Mouse (Mus musculus): ENCODE measurements around the gene Faap100.
"Not testable (repeated sequence)": the region's sequence is repeated elsewhere in the genome, so short reads cannot be mapped to it uniquely, and the experiment has no call there.

Faap100 gene

GRCm38 (mm10) chr11:120378611-120379540, at the start of gene Faap100:
Gene Faap100, minus strand, starts transcription at chr11:120378764.
- DNase-seq = peak; percentile 91 to 92

- no peak for DNase-seq
Observed at GRCm38 (mm10) chr11:120426727-120427126, 48.2 kb upstream of the Faap100 start.

DNA sequence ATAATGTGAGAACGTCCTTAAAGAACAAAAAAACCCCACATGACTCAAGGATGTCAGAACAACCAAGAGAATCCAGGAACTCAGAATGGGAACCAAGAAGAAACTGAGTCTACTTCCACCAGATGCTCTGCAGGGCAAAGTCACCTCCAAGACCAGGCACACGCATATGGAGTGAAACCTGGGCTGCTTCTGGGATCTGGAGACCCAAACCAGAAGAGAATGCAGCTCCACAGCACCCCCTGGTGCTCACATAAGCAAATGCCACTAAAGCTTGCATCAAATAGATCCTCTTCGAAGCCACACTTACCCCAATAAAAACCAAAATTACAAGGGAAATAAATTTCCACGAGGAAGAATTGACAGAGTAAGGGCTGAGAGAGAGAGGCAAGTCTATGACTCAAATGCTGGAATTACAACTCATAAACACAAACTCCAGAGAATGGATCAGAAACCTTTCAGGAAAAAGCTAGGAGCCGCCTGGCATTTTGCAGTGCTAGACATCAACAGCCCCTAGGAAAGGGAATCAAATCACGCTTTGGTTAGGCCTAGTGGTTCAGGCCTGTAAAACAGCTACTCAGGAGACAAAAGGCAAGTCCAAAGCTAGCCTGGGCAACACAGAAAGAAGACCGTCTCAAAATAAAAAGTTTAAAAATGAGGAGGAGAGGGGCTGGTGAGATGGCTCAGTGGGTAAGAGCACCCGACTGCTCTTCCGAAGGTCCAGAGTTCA, 45.2 kb upstream of the Faap100 start:
- DNase-seq = peak; percentile 42 to 61

GRCm38 (mm10) chr11:120422651-120423568, 44.3 kb upstream of the Faap100 start:
- no peak for DNase-seq

- no peak for DNase-seq
Observed at GRCm38 (mm10) chr11:120418592-120418991, 40.0 kb upstream of the Faap100 start.

DNA sequence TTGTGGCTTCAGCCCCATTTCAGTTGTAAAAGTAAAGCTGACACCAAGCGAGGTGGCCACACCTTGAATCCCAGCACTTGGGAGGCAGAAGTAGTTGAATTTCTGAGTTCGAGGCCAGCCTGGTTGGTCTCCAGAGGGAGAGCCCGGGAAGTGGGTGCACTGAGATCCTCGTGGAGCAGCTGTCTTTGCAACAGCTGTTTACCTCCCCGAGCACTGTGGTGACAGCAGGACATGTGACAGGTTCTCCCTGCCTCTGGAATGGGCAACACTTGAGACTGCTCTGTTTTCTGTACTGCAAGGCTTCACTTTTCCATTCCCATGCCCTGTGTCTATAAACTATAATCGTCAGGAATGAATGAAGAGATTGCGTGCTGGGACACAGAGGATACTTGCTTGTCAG, 39.3 kb upstream of the Faap100 start:
- DNase-seq = no peak

DNA sequence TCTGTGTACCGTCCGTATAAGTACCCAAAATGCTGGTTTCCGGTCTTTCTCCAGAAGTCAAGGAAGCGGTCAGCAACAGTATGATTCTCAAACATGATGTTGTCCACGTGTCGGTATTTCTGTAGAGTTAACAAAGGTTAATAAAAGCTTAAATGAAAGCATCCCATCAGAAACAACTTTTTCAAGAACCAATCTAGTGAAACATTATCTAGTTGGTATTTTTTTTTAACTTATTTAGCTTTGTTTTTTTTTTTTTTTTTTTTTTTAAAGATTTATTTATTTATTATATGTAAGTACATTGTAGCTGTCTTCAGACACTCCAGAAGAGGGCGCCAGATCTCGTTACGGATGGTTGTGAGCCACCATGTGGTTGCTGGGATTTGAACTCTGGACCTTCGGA, 35.1 kb upstream of the Faap100 start:
- not testable (repeated sequence) for DNase-seq

DNA sequence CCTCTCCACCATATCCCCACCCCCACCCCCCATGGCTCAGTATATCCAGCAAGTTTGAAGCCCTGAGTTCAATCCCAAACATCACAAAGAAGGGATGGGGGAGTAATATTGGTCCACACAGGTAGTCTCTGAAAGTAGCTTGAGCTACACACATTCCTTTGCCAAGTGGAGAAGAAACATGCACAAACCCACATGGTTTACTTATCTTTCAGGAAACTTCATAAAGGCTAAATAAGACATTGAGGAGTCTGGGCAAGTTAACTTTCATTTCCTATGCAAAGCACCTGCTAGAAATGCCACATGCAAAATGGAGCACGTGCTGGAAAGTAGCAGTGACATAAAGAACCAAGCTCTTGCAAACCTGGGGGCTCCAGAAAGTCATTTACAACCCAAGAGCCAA, 27.9 kb upstream of the Faap100 start:
- DNase-seq = no peak

DNA sequence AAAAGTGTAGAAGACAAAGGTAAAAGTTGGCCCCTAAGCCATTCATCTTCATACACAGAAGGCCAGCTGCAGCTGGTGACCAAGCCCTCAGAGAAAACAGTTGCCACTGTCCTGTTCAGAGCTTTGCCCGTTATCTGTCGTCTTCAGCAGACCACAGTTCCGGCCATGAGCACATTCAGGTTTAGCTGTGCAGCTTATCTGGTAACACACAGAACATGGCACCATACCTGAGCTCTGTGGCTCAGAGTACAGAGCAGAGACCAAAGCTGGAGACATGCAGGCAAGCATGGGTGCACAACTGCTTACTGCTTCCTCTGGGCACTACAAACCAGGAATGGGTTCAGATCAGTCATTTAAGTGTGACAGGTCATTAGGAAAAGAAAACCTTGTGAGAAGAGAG, 27.3 kb upstream of the Faap100 start:
- DNase-seq = no peak

GRCm38 (mm10) chr11:120404814-120405213, 26.2 kb upstream of the Faap100 start:
- DNase-seq = no peak

DNA sequence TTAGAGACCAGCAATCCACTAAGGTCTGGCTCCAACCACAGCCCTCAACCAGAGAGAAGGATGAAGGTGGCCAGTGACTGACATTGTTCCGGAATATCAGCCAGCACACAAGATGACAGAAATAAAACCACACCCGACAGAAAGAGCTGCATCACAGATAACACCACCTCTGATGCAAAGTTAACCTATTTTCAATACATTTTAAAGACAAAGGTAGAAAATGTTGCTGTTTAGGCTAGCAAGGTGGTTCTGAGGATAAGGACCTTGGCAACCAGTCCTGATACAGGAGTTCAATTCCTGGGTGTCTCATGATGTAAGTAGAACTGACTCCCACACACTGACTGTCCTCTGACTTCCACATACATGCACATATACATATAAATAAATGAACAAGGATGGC, 20.8 kb upstream of the Faap100 start:
- no peak for DNase-seq

- DNase-seq = no peak
Observed at GRCm38 (mm10) chr11:120397602-120398001, 19.0 kb upstream of the Faap100 start.

DNA sequence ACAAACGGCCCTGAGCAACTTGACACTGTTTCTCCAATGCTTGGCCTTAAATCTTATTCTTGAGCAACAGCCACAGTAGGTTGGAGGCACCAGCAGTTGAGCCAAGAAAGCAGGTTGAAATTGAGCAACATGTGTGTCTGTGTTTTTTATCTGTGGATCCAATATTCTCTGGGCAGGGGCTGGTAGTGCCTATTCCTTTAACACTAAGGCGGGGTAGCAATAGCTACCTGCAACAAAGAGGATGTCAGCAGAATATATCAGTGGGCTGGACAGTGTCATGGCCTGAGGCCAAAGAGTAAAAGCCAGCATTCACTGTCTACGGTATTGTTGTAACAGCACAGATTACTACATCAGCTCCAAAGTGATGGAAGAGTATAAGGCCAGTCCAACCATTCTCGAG, 17.1 kb upstream of the Faap100 start:
- no peak for DNase-seq

GRCm38 (mm10) chr11:120388580-120388979, 10.0 kb upstream of the Faap100 start:
- no peak for DNase-seq

- no peak for DNase-seq
Observed at GRCm38 (mm10) chr11:120387157-120387556, 8.6 kb upstream of the Faap100 start.

DNA sequence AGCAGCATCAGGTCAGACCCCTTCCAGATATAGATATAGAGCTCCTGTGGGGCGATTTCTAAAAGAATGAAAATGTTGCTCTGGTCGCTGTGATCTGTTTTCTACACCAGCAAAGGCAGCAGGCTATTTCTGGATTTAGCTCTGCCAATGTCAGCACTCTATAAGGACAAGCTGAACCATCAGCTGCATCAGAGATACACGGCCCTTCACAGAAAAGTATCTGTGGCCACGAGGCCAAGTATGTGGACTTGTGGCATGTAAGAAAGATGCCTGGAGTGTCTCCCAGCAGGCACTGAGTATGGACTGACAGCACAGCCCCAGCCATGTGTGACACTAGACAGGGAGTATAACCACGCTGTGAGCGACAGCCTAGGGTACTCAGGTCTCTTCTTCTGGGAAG, 8.1 kb upstream of the Faap100 start:
- no peak for DNase-seq

- DNase-seq = no peak
Observed at GRCm38 (mm10) chr11:120382509-120382908, 3.9 kb upstream of the Faap100 start.

DNA sequence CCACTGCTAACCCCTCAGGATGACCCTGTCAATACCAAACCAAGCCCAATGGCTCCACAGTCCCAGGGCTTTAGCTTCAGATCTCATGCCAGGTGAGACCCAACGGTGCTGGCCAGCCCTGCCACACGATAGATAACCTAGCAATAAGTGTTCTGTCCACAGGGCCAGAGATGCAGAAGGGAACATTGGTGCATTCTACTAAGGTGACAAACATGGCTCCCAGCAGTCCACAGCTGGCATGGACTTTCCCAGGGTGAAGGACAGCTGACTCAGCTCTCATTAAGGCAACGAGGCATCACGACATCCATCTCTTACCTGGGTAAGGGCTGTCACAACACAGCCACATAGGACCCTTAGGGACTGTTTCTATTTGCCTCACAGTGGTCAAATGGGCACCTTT, 2.6 kb upstream of the Faap100 start:
- DNase-seq = no peak

DNA sequence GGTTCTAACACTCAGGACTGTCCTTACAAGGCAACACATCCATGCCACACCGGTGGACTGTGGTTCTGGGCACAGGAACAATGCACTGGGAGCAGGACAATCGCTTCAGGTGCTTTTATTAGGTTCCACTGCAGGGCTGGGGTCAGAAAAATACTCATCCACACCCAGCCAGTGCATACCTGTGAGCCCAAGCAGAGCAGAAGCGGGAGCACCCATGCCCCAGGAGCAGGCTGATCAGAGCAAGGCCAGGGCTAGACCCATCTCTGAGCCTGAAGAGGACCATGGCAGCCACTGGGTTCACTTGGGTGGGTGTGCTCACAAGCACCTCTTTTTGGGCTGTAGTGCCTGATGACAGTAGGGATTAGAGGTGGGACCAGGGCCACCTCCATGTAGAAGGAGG, 1.7 kb upstream of the Faap100 start:
- DNase-seq = no peak

DNA sequence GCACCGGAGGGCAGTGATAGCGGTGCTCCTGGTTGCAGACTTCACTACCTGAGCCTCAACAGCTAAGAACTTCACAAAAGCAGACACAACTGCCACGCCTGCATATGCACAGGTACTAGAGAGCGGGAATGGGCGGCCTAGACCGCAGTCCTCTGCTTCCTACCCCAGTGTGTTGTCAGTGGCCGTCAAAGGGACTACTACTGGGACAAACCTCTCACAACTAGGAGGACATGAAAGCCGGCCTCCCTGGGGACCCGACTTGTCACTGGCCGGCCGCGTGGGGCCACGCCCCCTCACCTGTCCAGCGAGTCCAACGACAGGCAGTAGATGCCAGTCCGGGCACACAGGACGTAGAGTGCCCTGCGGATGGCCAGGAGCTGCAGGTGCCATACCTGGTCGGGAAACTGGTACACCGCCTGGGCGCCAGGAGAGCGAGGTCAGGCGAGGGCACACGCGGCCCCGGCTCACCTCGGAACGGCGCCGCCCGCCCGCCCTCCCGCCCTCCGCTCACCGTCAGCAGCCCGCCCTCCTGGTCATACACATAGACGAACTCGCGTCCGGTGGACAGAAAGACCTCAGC, 443 bp downstream of the Faap100 start:
- peak; percentile 74 to 77 for DNase-seq

- no peak for DNase-seq
Observed at GRCm38 (mm10) chr11:120377337-120377736, 1.2 kb downstream of the Faap100 start.

DNA sequence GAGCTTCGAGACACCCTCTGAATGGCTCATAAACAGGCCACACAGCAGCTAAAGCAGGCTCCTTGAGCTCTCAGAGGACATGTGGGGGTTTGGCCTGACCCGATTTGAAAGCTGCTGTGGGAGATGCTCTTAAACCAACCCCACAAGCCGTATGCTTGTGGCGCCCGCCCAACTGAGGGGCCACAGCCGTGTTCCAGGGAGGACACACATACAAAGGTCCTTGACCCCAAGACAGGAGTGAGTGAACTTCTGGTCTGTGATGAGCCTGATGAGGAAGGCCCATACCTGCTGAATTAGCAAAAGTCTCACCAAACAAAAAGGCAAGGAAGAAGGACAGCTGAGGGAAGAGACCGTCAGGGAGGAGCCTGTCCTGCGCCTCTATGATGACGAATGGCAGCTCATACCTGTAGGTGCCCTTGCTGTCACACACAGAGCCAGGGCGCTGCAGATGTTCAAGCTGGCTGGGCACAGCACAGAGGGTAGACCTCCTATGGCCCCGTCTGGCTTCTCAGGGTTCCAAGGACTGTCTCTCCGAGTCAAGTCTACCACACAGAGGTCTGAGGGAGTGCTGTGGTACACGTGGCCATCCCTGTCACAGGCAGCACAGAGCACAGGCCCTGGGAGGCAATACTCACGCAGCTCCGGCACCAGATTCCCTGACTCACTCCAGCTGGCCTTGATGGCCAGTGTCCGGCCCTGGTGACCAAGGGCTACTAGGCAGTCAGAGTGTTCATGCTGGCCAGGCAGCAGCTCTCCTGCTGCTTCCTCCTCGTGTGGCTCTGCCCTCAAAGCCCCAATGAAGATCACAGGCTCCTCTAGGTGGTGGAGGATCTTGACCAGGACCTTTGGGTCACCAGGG, 2.0 kb downstream of the Faap100 start:
- DNase-seq = no peak

Data from kidney, adult 8-10 months (tissue).